Mouse (Mus musculus): ENCODE results near the gene Chpt1.

DNA sequence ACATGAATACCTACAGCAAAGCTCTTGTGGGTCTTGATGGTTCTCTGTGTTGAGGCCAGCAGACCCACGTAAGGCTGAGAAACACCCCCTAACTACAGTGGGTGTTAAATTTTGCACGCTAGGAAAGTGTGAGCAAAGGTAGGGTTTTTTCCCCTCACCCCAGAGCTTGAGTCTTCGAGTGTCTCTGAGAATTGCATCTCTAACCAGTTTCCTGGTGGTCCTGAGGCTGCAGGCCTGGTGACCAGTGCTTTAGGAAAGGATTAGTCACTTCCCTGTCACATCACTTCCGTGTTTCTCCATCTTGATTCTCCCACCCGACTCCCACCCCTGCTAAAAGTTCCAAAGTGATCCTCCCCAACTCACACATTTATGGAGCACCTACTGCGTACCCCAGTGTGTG is 99.7 kb downstream of the Chpt1 start:
- no peak for TF ChIP-seq POLR2A (IDR thresholded peaks at IDR 0.05; ENCODE audit: insufficient read depth, low read length)
- TF ChIP-seq CTCF (IDR thresholded peaks at IDR 0.05; ENCODE audit: low read depth, low read length) = no peak
- no peak for TF ChIP-seq EP300 (IDR thresholded peaks at IDR 0.05; ENCODE audit: insufficient read depth, low read depth, low read length)

Data from ES-Bruce4 (cell line).